Mouse (Mus musculus): ENCODE measurements at regions not wholly inside any gene's neighbourhood (a gene's known extent, or its start where the extent isn't known, plus 50 kb on each side); places are given as distances from the start of the nearest gene placed in this dataset.

DNA sequence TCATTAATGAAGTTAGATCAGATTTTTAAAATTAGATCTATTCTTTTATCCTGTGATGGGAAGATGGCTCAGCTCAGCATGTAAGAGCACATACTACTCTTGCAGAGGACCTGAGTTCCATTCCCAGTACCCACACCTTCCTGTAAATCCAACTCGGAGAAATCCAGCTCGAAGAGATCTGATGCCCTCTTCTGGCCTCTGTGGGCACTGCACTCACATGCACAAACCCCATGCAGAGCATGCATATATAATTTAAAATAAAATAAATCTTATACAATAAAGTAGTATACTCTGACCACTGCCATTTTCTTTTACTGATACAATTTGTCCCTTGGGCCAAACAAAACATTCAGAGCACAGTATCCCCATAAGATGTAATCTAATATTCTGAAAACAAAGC, 245.2 kb downstream of the Prdm2 start:
- Histone ChIP-seq H3K9ac (replicated peaks; ENCODE audit: low read length) (no peak overlapping the region), H3K27ac (no peak overlapping the region), H3K36me3 (ENCODE audit: insufficient read depth, low read length) (no peaks in the 10 kb centered on the region), H3K4me2 (ENCODE audit: low read depth, low read length) (no peak overlapping the region), H3K9me3 (ENCODE audit: low read length) (0 out of 2 replicates have a peak, but pooled peaks cover 3% of the 10 kb centered on the region), H3K4me1 (ENCODE audit: insufficient read depth, low read length) (no peaks in the 10 kb centered on the region), H3K27me3 (ENCODE audit: insufficient read depth, low read length) (no peaks in the 10 kb centered on the region), H3K4me3 (ENCODE audit: low read length) (no peak overlapping the region)
- TF ChIP-seq CTCF (IDR thresholded peaks at IDR 0.05; ENCODE audit: low read depth), result peak; percentile 40
- WGBS, result 96% methylated on average over 2 of the region's 2 CpGs
- no peak for DNase-seq (ENCODE audit: low spot score)
- no peak for ATAC-seq

DNA sequence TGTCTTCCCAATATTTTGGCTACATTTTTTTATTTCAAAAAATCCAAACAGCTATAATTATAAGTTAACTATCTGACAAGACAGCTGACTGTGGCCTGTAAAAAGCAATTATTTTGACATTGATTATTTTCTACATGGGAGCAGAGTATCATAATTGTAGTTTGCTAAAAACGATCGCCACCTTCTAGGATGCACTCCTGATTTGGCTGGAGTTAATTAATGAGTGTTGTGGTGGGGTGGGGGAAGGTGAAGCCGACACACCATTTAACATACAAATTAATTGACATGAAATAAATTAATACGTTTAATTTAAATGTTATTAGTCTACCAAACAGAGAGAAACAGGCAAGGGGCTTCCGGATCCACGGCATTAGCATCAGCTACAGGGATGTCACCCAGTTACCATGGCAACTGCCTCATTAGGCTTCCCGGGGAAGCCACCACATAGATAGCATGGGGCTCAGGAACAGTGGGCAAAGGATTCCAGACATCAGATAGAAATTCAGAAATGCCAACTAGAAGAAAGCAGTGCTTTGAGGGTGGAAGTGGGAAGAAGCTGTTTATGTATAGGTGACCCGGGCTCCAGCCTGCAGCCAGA, 255.9 kb downstream of the Prdm2 start:
- H3K9ac ChIP-seq (replicated peaks; ENCODE audit: low read length), result no peak overlapping the region
- H3K36me3 ChIP-seq (ENCODE audit: insufficient read depth, low read length), result no peaks in the 10 kb centered on the region
- no peaks in the 10 kb centered on the region for H3K27me3 ChIP-seq (ENCODE audit: insufficient read depth, low read length)
- peak; percentile 86 for DNase-seq (ENCODE audit: low spot score)
- peak overlapping the region; percentile 49; the same call in 1 of the 2 replicates for H3K27ac ChIP-seq
- WGBS, result 29% methylated on average over 8 of the region's 8 CpGs
- H3K9me3 ChIP-seq (ENCODE audit: low read length), result no peaks in the 10 kb centered on the region
- TF ChIP-seq CTCF (IDR thresholded peaks at IDR 0.05; ENCODE audit: low read depth), result no peak
- ATAC-seq, result peak; percentile 75; the same call in 1 of the 2 replicates
- H3K4me1 ChIP-seq (ENCODE audit: insufficient read depth, low read length), result 0 out of 2 replicates have a peak, but pooled peaks cover 5% of the 10 kb centered on the region
- H3K4me3 ChIP-seq (ENCODE audit: low read length), result no peak overlapping the region
- 0 out of 2 replicates have a peak overlapping the region, but pooled peaks have one; percentile 3 for H3K4me2 ChIP-seq (ENCODE audit: low read depth, low read length)

DNA sequence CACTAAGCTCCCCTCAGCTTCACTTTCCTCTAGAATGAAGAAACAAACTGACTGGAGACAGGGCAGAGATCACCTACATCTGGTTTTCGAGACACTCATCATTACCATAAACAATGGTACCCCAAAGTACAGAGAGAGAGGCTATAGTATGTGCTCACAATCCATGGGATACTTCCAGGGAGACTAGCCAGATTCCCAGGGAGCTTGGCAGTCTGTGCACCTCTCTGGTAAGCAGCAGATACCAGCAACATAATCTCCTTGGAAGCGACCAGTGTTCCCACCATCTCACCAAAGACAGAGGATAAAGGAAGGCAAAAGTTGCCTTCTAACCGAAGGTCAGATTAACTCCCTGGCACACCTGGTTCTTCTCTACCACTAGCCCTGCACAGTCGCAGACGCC, 256.4 kb downstream of the Prdm2 start:
- Histone ChIP-seq H3K9me3 (ENCODE audit: low read length) (no peaks in the 10 kb centered on the region), H3K4me3 (ENCODE audit: low read length) (no peak overlapping the region), H3K4me2 (ENCODE audit: low read depth, low read length) (no peak overlapping the region), H3K4me1 (ENCODE audit: insufficient read depth, low read length) (0 out of 2 replicates have a peak, but pooled peaks cover 5% of the 10 kb centered on the region), H3K27me3 (ENCODE audit: insufficient read depth, low read length) (no peaks in the 10 kb centered on the region), H3K9ac (replicated peaks; ENCODE audit: low read length) (no peak overlapping the region), H3K27ac (no peak overlapping the region), H3K36me3 (ENCODE audit: insufficient read depth, low read length) (no peaks in the 10 kb centered on the region)
- no peak for TF ChIP-seq CTCF (IDR thresholded peaks at IDR 0.05; ENCODE audit: low read depth)
- DNase-seq (ENCODE audit: low spot score) (no peak), ATAC-seq (no peak)
- 59% methylated on average over 5 of the region's 5 CpGs for WGBS

DNA sequence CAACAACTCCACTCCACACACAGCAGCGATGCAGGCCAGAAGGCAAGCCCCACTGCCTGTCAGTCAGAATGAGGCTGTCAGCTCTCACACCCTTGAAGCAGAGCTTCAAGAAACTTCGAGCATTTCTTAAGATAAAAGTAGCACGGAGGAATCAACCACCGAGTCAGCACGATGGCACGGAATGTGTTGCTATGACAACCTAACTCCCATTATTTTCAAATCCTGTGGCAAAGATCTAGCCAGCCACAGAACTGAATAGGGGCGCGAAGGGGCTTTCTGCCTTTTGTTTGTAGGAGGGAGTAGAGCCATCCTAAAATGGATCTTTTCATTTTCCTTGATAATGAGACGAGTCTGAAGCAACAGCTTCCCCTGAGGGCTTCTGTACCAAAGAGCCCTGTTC, 259.1 kb downstream of the Prdm2 start:
- no peak overlapping the region for H3K4me3 ChIP-seq (ENCODE audit: low read length)
- WGBS, result 10% methylated on average over 9 of the region's 9 CpGs
- peak; percentile 74 for DNase-seq (ENCODE audit: low spot score)
- H3K36me3 ChIP-seq (ENCODE audit: insufficient read depth, low read length), result no peaks in the 10 kb centered on the region
- no peaks in the 10 kb centered on the region for H3K27me3 ChIP-seq (ENCODE audit: insufficient read depth, low read length)
- H3K4me1 ChIP-seq (ENCODE audit: insufficient read depth, low read length), result 0 out of 2 replicates have a peak, but pooled peaks cover 5% of the 10 kb centered on the region
- peak; percentile 73 for ATAC-seq
- peak overlapping the region; percentile 2 for H3K27ac ChIP-seq
- H3K4me2 ChIP-seq (ENCODE audit: low read depth, low read length), result no peak overlapping the region
- H3K9ac ChIP-seq (replicated peaks; ENCODE audit: low read length), result no peak overlapping the region
- no peak for TF ChIP-seq CTCF (IDR thresholded peaks at IDR 0.05; ENCODE audit: low read depth)
- no peaks in the 10 kb centered on the region for H3K9me3 ChIP-seq (ENCODE audit: low read length)

DNA sequence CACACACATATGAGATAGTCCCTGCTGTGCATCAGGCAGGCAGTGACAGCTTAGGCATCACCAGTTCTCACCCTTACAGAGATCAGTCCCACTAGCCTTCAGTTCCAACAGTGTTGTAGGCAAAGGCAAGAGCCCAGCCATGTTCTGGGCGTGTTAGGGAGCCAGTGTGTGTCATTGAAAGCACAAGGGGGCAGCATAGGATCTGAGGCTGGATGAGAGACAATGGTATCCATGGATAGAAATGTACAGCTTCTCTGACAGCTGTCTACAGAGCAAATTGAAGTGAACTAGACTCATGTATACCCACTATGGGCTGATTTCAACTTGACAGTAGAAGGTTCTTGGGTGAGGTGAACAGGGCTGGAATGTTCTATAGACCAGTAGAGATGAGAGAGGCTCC, 259.9 kb downstream of the Prdm2 start:
- Histone ChIP-seq H3K27me3 (ENCODE audit: insufficient read depth, low read length) (no peaks in the 10 kb centered on the region), H3K9ac (replicated peaks; ENCODE audit: low read length) (no peak overlapping the region), H3K9me3 (ENCODE audit: low read length) (no peaks in the 10 kb centered on the region), H3K4me2 (ENCODE audit: low read depth, low read length) (no peak overlapping the region), H3K4me1 (ENCODE audit: insufficient read depth, low read length) (0 out of 2 replicates have a peak, but pooled peaks cover 7% of the 10 kb centered on the region), H3K27ac (no peak overlapping the region), H3K36me3 (ENCODE audit: insufficient read depth, low read length) (no peaks in the 10 kb centered on the region), H3K4me3 (ENCODE audit: low read length) (no peak overlapping the region)
- peak; percentile 46 for TF ChIP-seq CTCF (IDR thresholded peaks at IDR 0.05; ENCODE audit: low read depth)
- ATAC-seq, result no peak
- no peak for DNase-seq (ENCODE audit: low spot score)
- WGBS, result 58% methylated on average over 1 of the region's 1 CpGs

DNA sequence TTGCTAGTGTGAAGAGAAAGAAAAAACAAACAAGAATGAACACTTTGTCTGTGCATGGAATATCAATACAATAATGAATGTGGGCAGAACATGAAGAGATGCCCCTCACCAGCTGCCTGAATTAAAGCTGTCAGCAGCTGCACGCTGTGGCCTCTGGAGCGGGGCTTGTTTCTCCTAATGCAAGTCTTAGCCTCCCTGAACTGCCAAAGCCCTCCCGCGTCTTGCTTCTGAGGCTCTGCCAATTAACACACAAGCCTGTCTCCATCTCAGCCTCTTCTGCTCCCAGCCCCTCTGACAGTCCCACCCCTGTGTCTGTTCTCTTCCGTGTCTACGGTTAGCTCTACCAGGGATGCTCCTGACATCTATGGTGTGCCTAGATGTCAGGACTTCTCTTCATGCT, 265.1 kb downstream of the Prdm2 start:
- WGBS, result 30% methylated on average over 6 of the region's 6 CpGs
- Histone ChIP-seq H3K4me1 (ENCODE audit: insufficient read depth, low read length) (0 out of 2 replicates have a peak, but pooled peaks cover 11% of the 10 kb centered on the region), H3K36me3 (ENCODE audit: insufficient read depth, low read length) (no peaks in the 10 kb centered on the region), H3K9me3 (ENCODE audit: low read length) (no peaks in the 10 kb centered on the region), H3K9ac (replicated peaks; ENCODE audit: low read length) (no peak overlapping the region), H3K4me3 (ENCODE audit: low read length) (no peak overlapping the region), H3K27ac (peak overlapping the region; percentile 29; the same call in 1 of the 2 replicates), H3K27me3 (ENCODE audit: insufficient read depth, low read length) (no peaks in the 10 kb centered on the region), H3K4me2 (ENCODE audit: low read depth, low read length) (no peak overlapping the region)
- ATAC-seq (peak; percentile 77), DNase-seq (ENCODE audit: low spot score) (peak; percentile 68)
- no peak for TF ChIP-seq CTCF (IDR thresholded peaks at IDR 0.05; ENCODE audit: low read depth)

DNA sequence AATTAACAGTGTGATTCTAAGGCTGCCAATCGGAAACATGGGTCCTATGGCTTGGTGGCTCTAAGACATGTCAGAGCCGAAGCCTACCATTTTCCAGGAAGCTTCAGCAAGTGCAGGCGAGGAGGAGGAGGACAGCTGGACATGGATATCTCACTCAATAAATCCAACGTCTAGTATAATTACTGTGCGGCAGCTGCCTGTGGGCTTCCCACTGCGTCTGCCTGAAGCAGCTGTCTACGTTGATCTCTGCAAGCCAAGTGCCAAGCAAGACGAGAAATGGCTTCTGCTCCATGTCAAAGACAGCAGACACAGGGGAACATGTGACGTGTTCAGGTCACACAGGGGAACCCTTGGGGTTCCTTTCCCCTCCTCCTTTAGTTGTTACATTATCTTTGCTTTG, 279.2 kb downstream of the Prdm2 start:
- Histone ChIP-seq H3K27ac (peak overlapping the region; percentile 15; the same call in 1 of the 2 replicates), H3K9me3 (ENCODE audit: low read length) (no peaks in the 10 kb centered on the region), H3K27me3 (ENCODE audit: insufficient read depth, low read length) (no peaks in the 10 kb centered on the region), H3K9ac (replicated peaks; ENCODE audit: low read length) (no peak overlapping the region), H3K36me3 (ENCODE audit: insufficient read depth, low read length) (no peaks in the 10 kb centered on the region), H3K4me3 (ENCODE audit: low read length) (no peak overlapping the region), H3K4me1 (ENCODE audit: insufficient read depth, low read length) (peaks cover 4% of the 10 kb centered on the region; the same call in 1 of the 2 replicates), H3K4me2 (ENCODE audit: low read depth, low read length) (no peak overlapping the region)
- ATAC-seq (peak; percentile 83), DNase-seq (ENCODE audit: low spot score) (peak; percentile 76)
- WGBS, result 42% methylated on average over 9 of the region's 9 CpGs
- TF ChIP-seq CTCF (IDR thresholded peaks at IDR 0.05; ENCODE audit: low read depth), result no peak

Data from hindbrain, postnatal 0 days (tissue).